Mouse (Mus musculus) cerebellum, postnatal 25 days (tissue): ENCODE data around the gene Akr1e1.
"Not testable (repeated sequence)": the region's sequence is repeated elsewhere in the genome, so short reads cannot be mapped to it uniquely, and the experiment has no call there.

Source experiments
- DNase-seq, 2 experiments: peaks; one replicate each; pipeline ENCODE4 v3.0.0; 2021; ENCODE audit warnings: mixed read lengths in 2 of 2

Akr1e1 gene

DNA sequence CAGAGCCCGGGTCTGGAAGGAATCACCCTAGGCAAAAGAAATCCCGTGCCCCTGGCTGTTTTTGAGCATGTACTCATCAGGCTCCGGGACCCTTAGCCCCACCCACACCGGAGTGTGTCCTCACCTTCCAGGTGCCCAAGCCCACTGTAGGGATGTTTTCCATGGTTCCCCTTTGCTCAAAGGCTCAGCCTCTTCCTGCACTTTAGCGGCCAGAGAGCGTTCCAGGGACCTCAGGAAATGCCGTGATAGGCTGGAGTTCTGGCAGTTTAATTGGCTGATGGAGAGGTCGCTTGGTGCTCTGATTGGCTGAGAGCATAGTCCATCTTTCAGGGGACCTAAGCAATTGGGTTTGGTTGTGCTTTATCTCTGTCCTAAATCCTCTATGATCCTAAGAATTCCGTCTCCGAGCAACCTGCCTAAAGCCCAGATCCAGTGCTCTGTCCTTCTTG, at the start of gene Akr1e1:
Gene Akr1e1, minus strand, starts transcription at position 214 of the 449 bp plus-strand sequence.
- DNase-seq = peak; percentile 90

DNA sequence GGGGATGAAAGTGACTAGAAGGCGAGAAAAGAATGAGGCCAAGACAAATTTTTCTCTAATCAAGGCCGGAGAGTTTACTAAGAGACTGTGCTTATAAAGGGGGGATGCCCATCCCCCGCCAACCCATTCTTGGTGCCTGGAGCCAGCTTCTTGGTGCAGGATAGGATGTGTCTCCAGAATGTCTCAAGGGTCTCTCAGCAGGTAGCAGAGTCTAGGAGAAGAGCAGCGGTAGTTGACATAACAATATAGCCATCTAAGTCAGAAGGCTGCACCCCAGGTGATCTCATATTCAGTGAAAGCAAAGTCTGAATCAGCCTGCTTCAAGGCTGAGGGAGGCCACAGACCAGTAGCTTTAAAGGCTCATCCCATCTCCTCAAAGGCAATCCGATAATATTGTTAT, 49.4 kb upstream of the Akr1e1 start:
- DNase-seq = no peak

DNA sequence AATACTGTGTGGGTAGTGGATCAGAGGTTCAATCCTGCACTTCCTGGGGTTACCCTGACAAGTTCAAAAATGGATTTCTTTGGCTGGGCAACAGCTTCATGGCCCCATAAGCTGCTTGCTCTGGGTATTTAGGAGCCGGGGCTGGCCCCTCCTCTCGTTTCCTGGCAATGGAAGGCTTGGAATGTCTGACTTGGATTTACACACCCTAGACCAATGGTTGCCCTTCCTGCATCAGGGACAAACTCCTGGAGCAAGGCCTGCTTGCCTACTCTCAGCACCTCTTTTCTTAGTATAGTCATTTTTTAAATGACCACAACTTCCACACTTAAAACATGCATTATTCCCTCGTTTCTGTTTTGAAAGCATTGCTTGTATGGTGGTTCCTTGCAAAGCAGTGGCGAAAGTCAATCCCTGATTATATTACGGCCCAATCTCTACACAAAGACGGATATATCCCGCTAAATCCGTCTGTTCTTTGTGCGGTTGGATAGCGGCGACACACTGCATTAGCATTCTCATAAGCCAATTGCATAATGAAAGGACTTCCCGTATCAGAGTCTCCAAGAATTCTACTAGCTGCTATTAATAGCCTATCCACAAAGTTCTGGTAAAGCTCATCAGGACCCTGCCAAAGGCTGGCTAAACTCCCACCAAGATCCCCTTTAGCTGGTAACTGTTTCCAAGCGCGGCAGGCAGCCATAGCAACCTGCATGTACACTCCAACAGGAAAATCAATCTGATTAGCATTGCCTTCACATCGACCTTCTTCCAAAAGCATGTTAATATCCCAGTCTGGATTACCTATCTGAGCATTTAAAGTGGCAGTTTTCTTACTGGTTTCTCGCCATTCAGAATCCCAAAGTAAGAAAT, 47.5 kb upstream of the Akr1e1 start:
- DNase-seq = no peak

DNA sequence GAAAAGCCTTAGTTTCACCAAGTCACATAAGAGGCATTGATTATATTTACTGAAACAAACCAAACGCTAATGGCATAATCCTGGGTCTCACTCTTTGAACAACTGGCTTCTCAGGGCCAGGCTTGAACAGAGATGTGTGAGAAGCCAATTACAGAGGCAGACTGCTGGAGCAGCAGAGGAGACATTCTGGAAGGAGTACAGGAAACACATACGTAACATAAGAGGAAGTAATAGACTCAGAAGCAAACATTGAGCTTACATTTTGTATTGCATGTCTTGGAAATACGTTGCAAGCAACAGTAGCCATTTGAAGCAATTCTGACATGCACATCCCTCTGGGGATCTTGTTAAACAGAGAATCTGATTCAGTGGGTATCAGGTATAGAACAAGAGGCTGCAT, 41.2 kb upstream of the Akr1e1 start:
- no peak for DNase-seq

DNA sequence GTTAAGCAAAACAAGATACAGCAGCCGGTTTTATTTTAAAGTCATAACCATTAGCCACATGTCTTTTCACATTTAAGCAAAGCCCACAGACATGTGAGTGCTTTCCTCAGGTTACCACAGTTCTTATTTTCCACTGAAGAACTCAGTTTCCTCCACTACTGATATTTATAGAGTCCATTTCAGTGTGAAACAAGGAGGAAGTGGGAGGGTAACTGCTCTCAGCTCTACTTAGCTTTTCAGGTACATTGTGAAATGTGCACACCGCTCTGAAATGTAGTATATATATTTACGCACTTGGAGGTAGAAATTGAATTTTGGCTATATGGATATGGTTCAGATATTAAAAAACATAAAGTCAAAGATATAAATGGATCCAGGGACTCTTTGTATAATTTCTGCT, 36.3 kb upstream of the Akr1e1 start:
- no peak for DNase-seq

DNA sequence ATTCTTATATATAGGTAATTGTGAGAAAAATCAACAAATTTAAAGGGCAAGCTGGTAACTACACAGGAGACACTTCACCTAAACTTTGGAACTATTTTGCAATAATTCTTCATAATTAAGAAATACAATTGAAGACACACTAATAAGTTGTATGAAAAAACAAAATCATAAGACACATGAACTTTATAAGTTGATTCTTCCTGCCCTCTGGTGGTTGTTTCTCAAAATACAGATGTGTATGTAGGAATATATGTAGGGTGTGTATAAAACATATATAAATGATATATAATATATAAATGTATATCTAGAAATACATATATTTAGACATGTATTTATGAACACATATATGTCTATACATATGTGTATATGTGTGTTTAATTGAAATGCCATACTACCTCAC, 1.9 kb upstream of the Akr1e1 start:
- no peak for DNase-seq

DNA sequence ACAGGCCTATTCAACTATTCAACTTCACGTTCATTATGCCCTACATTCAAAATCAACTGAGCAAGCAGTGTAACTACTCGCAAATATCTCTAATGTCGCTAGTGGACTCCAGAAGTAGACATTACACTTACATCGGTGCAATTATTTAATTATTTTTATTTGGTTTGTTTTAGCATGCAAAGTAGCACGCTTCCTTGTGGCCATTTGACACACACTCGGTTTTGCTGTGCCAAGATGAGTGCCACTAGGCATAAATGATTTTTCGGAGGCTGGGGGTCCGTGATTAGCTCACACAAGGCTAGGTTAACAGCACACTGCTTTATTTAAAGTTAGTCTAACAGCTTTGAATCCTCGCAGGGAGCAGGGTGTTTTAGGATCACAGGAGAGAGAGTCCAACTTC, 444 bp downstream of the Akr1e1 start:
- no peak for DNase-seq

DNA sequence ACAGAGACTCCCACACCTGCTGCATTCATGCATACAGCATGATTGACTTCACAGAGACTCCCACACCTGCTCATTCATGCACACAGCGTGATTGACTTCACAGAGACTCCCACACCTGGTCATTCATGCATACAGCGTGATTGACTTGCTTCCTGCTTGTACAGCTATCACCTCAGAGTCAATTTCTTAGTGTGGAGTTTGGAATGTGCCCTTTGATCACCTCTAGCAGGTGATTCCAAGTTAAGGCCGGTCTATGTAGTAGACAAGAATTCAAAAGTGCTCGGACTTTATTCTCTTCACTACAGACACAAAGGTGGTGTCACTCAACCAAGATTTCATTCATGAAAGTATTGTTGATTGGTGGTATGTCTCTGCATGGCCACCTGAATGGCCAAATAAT, 2.2 kb downstream of the Akr1e1 start:
- no peak for DNase-seq

DNA sequence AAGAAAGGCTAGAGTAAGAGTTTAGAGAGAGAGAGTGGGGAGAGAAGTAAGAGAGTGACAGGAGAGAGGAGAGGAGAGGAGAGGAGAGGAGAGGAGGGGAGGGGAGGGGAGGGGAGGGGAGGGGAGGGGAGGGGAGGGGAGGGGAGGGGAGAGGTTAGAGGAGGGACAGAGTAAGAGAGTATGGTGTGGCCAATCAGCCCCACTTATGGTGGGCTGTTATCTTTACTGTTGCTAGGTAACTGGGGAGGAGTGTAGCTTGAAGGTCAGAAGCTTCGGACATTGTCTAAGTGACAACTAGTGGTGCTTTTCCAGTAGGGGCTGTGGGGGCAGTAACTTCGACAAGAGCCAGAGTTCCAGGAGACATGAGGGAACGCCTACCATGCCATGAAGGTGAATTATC, 5.5 kb downstream of the Akr1e1 start:
- DNase-seq = not testable (repeated sequence)

DNA sequence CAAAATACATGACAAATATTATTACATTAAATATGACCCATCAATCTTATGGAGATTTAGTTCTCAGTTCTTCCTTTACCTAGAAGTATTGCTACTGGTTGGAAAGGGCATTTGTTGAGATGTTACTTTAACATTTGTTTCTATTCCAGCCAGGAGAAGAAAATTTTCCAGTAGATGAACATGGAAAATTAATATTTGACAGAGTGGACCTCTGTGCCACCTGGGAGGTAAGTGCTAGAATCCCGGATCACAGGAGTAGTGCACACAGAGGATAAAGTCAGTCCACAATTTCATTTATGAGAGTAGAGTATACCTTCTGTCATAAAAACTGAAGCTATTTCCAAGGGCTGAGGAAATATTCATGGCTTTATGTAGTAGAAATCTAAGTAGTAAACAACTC, 32.1 kb downstream of the Akr1e1 start:
- DNase-seq = no peak

DNA sequence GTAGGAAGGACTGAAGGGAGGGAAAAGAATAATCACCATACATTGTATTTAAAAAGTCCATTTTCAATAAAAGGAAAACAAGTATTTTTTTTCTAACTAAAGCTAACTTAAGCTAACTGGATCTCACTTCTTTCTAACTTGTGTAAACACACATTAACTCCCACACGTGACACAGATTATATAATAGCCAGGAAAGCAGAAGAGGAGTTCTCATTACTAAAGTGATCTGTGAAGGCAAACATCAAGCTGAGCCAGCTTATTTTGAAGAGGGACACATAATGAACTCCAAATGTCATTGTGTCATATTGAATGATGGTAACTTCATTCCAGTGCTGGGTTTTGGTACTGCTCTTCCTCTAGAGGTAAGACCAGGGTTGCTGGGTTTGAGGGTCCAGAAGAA, 35.1 kb downstream of the Akr1e1 start, which contains the start of gene Akr1c21:
Gene Akr1c21, plus strand, starts transcription at position 205 of the 400 bp plus-strand sequence.
- DNase-seq = no peak

DNA sequence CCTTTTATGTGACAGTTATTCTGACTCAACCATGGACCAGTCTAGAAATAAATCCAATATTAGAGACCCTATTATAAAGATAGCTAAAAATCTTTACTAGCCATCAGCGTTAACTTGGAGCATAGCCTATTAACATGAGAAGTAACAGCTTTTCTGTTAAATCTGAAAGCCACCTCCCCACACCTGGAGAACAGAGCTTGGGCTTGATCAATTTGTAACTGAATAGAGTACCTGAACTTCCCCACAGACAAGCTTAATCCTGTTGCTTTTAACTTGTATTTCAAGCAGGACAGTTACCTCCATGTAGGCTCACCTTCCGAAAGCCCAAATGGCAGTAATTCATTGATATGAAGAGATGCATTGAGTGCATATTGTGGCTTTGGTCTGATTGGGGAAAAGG, 43.0 kb downstream of the Akr1e1 start:
- DNase-seq = no peak

DNA sequence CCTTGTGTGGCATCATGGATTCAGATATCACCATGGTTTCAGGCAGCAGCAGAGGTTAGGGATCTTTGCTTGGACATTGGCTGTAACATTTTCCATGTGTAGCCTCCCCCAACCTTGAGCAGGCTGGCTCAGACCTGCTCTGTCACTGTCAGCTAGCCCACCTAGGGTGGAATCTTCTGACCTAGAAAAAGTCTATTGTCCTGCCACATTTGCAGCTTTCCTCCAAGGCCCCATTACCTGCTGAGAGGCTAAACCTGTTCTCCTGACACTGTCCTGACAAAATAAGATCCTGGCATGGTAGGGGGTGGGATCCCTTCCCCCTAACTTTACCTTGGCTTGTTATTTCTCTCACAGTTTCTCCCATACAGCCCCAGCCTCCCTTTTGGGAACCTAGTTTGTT, 48.5 kb downstream of the Akr1e1 start:
- no peak for DNase-seq

DNA sequence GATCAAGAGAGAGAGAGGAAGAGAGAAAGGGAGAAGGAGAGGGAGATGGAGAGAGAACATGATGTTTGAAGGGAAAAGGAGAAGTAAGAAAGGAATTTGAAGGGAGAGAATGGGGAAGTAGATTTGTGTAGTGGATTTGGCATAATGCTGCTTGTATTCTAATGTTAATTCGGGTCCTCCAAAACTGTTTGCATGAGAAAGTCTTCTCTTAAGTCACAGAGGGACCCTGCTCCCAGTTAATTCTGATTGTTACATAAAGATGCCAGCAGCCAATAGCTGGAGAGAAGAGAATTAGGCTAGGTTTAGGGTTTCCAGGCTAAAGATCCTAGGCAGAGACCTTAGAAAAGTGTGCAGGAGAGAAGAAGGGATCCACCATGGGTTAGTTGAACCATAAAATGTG, 49.8 kb downstream of the Akr1e1 start:
- DNase-seq = no peak
